Mouse (Mus musculus) inflammation-experienced regulatory T-cells, adult 6 months (primary cell): ENCODE measurements around the gene Ust. TPM values are rescaled to one million over a fixed set of nuclear protein-coding genes. Genes with fewer than 3 reads are reported as not detected.

ENCODE experiments used
- ATAC-seq: one replicate; pipeline ENCODE4 v1.8.0; 2017
- polyA plus RNA-seq, 3 experiments: library from polyadenylated mRNA; unstranded; fragments of 100-300 nt; shearing (Covaris generic); gene quantifications; one replicate each; pipeline ENCODE4 v1.2.1; 2017

Gene Ust
- polyA plus RNA-seq, 3 experiments from 2014 or later = 0.16 to 0.52 (median 0.29) TPM

DNA sequence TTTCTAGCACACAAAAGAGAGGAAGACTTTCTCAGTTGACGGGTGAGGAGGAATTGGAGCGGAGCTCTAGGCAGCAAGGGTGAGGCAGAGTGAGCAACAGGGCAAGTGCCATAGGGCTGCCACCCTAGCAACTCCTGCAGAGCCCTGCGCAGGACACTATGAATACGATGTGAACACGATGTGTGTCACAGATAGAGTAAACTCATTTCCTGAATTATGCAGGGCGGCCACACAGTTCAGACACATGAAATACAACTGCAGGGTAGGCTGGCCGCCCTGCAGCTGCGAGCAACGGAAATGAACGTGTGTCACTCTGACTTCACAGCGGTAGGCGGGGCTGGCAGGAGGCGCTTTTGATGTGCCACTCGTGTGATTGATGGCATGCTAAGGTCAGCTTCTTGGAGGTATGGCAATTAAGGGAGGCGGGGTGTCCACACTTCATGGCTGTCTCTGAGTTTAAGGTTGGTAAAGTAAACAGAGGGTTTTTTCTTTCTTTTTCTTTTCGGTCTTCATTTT lies 304.7 kb downstream of the Ust start:
- peak; percentile 97 for ATAC-seq

DNA sequence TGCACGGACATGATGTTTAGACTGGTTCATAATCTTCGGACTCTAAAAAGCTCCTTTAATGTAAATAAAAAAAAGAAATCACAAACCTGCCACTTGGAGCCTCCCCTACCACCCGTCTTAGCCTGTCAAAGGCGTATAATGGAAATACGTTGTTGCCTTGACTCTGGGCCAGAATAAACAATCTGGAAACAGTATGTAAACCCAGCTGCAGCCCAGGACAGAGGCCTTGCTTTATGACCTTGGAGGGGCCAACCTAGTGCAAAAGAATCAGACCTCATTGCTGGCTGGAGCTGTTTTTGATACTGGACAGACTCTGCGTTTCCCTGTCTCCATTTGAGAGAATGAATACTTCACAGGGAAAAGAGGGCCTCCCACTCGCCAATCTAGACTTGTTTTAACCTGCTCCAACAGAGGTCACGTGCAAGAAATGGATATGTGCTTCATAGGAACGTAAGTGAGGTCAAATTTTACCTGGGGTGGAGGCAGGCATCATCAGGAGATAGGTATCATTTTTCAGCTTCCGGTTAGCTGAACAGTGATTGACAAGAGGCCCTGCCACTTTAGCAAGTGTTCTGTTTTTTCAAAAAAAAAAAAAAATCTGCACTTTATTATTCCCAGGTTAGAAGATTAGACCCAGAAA lies 305.2 kb downstream of the Ust start:
- peak; percentile 60 for ATAC-seq

DNA sequence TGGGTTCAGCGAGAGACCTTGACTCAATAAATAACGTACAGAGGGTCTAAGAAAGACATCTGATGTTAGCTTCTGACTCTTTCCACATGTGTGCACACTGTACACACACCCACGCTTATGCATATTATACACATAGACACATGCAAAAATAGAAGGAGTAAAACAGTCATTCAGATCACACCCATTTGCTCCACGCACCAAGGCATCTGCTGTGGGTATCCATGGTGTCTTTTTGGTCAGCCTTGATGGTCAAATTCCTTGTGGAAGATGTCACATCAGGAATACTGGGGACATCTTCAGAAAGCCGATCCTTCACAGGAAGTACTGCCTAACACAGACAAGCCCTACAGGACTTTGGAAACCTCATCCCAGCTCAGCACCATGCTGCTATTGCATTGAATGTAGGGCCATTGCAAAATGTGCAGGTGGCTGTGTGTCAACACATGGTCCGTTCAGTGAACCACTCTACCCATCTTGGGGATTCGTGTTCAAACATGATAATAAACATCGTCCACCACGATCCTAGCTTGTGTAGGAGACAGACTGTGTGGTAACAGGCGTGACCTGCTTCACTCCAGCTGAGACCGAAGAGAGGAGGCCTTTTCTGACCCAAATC lies 305.9 kb downstream of the Ust start:
- no peak for ATAC-seq

DNA sequence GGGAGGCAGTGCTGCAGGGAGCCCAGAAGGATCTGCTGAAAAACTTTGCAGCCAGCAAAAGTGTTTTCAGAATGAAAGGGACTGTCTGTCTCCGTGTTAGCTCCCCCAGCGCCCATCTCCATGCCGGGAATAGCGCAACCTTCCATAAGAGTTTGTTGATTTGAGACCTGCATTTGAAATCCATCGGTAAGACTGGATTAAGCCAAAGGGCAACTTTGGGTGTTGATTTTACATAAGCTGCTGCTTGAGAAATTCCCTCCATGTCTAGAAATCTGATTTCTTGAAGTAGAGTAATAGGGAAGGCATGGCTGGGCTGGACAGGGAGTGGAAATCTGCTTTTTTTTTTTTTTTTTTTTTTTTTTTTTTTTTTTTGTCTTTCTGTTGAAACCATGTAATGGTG lies 306.9 kb downstream of the Ust start:
- ATAC-seq = no peak

DNA sequence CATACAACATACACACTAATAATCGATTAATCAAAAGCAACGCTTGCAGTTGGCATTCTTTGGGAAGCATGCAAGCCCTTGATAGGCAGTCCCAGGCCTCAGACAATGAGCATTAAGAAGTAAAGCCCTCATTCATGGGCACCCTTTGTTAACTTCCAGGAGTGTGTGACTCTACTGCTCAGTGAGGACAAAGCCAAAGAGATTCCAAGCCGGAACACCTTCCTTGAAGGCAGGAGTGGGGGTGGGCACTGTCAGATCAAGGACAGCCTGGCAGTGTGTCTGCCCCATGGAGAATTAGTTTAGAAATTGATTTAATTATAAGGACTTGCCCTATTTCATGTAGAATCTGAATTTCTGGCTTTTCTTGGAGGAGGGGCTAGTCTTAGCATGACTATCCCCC lies 308.3 kb downstream of the Ust start:
- ATAC-seq = no peak

DNA sequence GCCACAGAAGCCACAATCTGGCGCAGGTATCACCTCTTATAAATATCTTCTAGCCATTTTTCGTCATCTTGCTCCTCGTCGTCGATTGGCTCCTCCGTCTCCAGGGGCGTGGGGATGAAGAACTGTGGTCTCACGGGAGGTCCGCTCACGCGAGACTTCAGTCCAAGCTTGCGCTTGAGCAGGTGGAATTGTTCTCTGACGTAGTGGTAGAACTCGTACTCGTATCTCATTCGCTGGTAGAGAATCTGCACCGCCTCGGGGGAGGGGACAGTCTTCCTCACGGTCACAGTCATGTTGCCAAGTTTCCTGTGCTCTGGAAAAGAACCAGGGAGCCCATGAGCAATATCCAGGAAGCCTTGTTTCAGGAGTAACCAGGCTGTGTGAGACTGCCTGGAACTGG lies 311.3 kb downstream of the Ust start:
- ATAC-seq = no peak

DNA sequence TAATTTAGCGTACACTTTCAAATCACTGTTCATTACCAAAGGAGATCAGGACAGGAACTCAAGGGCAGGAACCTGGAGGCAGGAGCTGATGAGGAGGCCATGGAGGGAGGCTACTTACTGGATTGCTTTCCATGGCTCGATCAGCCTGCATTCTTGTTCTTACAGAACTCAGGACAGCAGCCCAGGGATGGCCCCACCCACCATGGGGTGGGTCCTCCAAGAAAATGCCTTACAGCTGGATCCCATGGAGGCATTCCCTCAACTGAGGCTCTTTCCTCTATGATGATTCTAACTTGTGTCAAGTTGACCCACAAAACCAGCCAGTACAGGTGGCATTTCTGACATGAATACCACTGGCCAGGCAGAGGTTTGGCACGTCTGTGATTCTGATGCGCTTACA lies 314.9 kb downstream of the Ust start:
- ATAC-seq = no peak

DNA sequence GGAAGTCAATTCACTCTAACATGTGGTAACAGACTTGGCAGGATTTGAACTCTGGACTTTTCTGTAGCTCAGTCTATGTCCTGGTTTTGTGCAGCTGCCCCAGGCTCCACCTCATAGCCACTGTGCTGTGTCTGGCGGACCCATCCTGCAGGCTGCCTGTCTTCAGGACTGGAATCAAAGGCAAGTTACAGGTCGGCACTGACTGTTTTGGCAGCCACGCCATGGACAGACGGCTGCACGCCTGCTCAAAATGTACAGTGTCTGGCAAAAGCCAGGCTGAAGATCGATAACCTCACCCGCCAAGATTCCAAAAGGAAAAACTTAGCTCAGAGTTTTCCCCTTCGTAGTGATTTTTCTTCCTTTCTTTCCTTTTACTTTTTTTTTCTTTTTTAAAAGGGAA lies 318.8 kb downstream of the Ust start:
- ATAC-seq = no peak

DNA sequence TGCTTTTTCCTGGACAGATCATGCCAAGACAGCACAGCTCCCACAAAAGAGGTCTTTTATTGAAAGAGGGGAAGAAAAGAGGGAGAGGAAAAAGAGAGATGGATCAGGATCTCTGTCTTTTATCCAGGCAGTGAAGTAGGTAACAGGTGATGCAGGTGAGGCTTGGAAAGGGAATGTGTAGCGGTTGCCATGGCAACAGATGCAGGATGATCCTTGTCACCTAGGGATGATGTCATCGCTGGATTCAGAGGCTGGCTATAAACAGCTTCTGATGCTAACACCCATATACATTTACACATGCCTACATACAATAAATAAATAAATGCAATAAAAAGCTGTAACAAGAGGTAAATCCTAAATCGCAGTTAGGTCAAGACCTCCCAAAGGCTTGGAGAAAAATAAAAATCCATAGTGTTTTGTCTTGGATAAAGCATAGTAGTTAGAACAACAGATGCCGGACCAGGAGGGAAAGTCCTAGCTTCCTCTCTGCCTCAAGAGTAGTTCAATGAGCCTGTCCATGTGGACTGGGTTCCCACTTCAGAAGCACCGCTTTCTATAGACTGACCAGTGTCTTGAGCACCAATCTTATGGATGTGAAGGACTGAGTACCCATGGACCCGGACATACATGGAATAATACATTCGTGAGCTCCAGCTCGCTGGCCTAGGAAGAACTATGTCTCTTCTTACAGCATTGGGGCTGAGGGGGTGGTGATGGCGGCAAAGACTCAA lies 319.4 kb downstream of the Ust start:
- no peak for ATAC-seq

DNA sequence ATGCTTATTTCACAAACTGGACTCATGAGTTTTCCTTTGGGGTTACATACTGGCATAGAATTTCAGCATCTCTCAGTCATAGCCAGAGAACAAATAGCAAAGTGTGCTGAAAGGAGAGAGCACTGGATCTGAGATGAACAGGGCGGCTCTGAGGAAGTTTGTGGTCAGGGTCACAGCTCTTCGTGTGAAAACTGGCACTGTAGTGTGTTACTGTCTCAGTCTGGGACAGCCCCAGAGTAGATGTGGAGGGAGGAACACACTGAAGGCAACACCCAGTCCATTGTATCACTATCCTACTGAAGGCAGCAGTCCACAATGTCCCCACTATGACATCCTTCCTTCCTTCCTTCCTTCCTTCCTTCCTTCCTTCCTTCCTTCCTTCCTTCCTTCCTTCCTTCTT lies 321.0 kb downstream of the Ust start:
- ATAC-seq = peak; percentile 85

DNA sequence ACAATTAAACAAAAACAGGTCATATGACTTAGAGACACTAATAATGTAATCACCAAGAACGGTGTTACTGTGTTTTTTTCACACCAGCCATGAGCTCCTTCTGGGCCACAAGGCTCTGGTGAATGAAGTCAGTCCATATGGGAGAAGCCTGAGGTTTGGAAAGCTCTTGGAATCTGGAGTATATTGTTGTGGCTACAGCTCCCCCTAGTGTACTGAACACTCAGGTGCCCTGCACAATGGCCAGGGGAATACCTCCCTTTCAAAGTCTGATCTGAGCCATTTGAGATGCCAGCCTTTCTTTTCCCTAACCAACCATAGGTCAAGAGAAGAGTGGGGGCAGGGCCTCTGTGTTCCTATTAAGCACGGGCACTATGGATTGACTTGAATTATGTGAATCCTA lies 322.3 kb downstream of the Ust start:
- ATAC-seq = peak; percentile 55

DNA sequence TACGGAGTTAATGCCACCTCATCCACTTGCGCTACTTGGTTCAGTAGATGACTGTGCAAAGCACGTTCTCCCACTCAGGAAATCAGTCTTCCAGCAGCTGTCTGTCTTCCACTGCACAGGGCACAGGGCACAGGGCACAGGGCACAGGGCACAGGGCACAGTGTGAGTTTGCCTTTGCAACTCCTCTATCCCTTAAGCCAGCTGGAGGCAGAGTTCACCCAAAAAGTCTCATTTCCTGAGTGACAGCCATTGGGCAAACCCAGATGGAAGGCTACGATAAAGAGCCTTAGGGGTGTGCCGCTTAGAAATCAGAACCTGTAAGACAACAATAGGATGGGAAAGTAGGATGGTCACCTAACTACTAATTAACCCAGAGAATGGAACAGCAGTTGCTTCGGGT lies 322.9 kb downstream of the Ust start:
- ATAC-seq = no peak

DNA sequence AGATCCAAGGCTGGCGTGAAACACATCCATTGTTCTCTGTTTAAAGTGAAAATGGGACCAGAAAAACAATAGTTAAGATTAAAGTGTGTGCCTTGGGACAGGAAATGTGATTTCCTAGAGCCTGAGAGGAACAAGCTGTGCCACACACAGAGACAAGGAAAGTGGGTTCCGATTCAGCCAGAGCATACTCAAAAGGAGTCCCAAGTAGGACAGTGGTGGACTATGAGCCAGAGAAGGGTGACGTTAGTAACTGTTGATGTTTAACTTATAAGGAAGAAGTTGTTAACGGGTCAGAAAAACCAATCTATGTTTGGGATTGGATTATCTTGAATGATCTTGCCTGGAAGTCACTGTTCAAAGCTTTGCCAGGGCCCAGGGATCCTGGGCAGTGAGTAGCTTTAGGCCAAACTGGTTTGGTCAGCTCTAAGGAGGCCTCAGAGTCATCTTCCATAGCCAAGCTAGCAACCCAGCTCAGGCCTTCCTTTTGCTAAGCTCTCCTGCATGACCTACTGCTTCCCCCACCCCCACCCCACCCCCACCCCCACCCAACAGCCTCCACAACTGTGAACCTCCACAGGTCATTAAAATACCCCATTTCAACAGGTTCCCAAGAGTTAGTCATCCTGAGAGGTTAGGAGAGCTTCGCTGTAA lies 329.2 kb downstream of the Ust start:
- ATAC-seq = no peak

DNA sequence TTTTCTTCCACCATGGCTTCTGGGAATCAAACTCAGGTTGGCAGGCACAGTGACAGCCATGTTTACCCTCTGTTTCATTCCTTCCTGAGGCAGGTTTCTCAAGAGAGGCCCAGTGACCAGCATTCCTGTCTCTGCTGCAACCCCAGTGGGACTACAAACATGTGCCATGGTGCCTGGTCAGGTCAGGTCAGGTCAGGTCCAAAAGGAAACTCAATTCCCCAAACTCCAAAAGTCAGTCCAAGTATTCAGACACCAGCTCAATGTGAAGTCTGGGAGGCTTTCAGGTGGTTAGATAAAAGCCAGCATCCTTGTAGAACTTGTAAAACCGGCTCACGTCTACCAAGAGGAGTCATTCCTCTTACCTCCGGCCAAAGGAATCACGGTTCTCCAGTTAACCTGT lies 333.0 kb downstream of the Ust start:
- ATAC-seq = no peak

DNA sequence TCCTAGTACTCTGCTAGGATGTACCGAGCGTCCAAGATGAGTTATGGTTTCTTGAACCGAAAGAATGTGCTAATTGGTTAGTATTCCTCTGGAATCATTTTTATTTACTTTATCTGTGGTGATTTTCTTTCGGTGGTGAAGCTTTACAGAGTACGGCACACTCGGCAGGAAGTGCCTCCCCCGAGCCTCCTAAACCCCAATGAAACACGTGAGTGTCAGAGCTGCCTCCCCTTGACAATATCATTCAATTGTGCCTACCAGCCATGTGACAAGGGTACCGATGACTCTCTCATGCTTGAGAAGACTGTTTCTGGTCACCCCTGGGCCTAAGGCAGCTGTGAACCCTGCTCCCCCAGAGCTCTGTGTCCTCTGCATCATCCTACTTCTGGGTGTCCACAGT lies 333.9 kb downstream of the Ust start:
- ATAC-seq = peak; percentile 72

DNA sequence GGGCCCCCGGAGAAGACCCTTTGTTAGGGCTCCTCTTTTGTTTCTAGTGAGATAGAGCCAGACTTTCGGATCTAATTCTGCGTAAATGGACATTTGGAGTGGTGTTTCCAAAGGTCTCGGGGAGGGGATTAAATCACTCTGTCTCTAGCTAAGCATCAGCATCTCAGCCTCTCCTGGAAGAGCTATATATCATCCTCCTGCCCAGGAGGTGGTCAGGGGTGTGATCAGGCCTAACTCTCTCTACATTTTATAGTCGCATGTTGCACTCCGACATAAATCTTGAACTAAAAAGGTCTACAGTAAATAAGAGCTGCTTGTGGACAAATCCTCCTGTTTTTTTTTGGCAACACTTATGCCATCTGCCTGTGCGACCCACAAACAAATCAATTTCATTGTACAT lies 335.5 kb downstream of the Ust start:
- ATAC-seq = no peak

DNA sequence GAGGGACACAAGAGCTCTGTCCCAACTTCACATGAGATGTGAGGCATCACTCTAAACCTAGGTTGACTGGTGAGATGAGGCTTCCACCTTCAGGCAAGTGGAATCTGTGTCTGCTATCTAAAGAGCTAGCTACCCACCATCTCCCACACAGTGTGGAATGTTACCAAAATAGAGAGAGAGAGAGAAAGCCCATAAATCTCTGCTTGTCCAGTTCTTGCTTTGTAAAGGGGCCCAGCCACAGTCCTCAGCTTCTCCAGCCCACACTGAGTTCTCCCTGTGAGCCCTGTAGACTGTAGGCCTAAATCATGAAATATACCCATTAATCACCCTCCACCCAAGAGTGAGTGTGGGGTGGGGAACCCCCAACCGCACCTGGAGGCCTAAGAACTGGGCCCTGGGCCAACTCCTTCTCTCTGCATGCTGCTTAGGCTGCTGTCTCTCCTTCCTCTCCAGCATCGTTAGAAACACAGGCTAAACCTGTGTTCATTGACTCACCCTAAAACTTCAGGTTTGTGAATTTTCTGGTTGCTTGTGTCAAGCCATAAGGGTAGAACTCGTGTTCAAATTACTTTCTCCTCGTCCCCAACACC lies 336.9 kb downstream of the Ust start:
- peak; percentile 80 for ATAC-seq

DNA sequence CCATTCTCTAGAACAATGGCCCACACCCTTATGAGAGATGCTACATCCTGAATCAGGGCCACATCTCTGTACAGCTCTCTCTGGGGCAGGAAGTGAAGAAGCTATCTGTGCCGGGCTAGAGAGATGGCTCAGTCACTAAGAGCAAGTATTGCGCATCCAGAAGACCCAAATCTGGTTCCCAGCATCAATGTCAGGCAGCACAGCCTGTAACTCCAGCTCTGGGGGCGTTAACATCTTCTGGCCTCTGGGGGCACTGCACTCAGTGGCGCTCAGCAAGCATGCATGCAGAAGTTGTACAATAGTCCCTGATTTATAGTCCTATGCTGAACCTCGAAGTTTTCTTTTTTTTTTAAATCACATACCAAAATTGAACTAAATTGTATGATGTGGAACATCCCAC lies 341.0 kb downstream of the Ust start:
- no peak for ATAC-seq

DNA sequence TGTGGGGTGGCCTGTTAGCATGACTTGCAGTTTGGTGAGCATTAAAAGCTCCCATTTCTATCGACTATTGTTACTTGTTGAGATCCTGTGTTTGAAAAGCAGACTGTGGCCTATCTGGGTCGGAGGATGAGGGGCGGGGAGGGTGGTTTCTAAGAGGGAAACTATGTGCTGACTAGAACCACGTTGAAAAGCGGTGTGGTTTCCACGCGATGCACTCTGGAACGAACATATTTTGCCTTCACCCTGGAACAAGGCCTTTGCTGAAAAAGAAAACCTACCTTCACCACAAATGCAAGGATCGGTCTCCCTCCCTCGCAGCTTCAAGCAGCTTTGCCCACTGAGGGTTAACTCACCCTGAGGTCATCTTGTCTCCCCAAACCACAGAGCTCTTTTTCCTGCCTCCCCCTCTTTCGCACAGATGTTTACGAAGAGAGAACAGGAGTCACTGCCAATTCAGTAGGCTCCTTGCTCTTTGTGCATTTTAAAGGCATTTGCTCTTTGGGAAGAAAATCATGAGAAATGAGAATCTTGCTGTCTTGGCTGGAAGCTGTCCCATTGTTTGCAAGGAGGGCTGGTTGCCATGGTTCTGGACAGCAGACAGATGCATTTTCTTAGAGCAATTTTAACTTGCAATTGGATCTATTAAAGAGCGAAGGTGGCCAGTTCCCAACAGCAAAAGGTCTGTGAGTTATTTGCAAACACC lies 342.1 kb downstream of the Ust start:
- ATAC-seq = peak; percentile 56

DNA sequence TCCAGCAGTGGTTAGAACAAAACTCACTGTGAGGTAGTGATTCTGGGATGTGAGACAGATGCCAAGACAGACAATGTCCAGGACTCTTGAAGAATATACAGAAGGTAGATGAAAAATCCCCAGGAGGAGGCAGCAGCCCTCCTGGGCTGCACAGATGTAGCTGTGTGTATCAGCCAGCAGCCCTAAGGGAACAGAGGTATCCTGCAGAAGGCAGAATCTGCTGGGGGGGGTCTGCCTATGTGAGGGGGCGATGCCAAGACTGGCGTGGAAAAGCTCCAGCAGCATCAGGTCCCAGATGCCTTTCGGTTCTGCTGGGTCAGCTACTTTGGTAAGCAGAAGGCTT lies 342.6 kb downstream of the Ust start:
- ATAC-seq = no peak

DNA sequence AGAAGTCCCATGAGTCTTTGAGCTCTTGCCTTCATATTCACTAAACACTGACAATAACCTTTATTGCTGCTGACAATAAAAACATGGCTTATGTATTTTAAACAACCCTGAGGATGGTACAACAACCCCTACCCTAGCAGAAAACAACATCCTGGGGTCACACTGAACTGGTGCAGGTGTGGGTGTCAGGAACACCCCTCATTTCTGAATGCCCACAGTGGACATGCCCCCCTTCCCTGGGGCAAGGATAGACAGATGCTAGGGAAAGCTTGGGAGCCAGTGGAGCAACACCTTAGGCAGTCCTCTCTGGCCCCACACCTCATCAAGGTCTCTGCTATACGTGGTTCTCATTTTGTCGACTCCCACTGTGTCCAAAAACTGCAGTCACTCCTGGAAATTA lies 343.9 kb downstream of the Ust start:
- no peak for ATAC-seq

DNA sequence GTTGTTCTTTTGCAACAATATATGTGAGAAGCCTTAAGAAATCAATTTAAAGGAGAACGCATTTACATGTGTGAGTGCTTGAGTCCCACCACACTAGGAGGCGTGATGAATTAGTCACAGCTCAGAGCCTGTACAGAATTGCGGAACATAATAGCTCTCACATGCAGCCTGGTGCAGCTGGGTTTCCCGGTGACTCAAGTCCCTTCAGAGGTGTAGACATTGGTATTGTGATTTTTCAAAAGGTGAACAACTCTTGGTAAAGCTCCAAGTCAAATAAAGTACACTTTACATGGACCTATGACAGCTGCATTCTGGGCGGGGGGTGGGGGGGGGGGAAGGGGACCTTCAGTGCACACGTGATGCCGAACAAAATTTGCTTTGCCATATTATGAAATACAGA lies 344.4 kb downstream of the Ust start:
- no peak for ATAC-seq

DNA sequence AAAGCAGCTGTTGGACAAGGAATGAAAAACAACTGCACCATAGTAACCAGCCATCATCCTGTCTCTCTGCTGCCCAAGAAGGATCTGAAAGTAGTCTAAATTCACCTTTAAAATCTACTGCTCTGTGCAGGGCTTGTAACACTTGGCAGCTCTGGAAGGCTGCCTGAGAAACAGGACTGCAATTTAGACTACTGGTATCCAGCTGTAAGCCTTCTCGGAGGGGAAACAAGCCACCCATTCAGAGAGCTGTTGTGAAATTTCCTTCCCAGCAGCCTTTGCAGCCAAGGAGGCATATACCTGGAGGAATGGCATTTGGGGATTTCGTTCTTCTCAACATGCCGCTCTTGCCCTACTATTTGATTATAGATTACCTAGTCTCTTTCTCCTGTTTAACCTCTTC lies 345.6 kb downstream of the Ust start:
- no peak for ATAC-seq
